Mouse (Mus musculus) kidney, embryonic 15.5 days (tissue): ENCODE measurements around the gene Ifng. TPM values are rescaled to one million over a fixed set of nuclear protein-coding genes. Genes with fewer than 3 reads are reported as not detected.

Experiments used
- ATAC-seq: fragments of 200-750 bp; cut with Nextera tagmentation; replicated peaks from 2 replicates; pipeline ENCODE4 v1.8.0; 2017; ENCODE audit warnings: moderate TSS enrichment; ENCODE audit not compliant: low FRiP score
- H3K27ac ChIP-seq: fragments of 300-500 bp; sonication (generic); 2 replicates; pipeline ENCODE4 v1.5.1; 2015; ENCODE audit warnings: mild to moderate bottlenecking, inconsistent platforms
- H3K27me3 ChIP-seq: fragments of 300-500 bp; sonication (generic); 2 replicates; pipeline ENCODE4 v1.6.1; 2015; ENCODE audit warnings: inconsistent platforms
- H3K36me3 ChIP-seq: fragments of 300-500 bp; sonication (generic); 2 replicates; pipeline ENCODE4 v1.6.1; 2015; ENCODE audit warnings: inconsistent platforms
- H3K4me1 ChIP-seq: fragments of 300-500 bp; sonication (generic); 2 replicates; pipeline ENCODE4 v1.6.1; 2015; ENCODE audit warnings: inconsistent platforms
- H3K4me2 ChIP-seq: fragments of 300-500 bp; sonication (generic); 2 replicates; pipeline ENCODE4 v1.6.1; 2015; ENCODE audit warnings: moderate library complexity, mild to moderate bottlenecking, inconsistent platforms
- H3K4me3 ChIP-seq: fragments of 300-500 bp; sonication (generic); replicated peaks from 2 replicates; pipeline ENCODE4 v1.5.1; 2015; ENCODE audit warnings: mild to moderate bottlenecking, inconsistent platforms
- H3K9ac ChIP-seq: fragments of 300-500 bp; sonication (generic); 2 replicates; pipeline ENCODE4 v1.6.1; 2015; ENCODE audit warnings: mild to moderate bottlenecking, inconsistent platforms
- H3K9me3 ChIP-seq: fragments of 300-500 bp; sonication (generic); replicated peaks from 2 replicates; pipeline ENCODE4 v1.6.1; 2016; ENCODE audit warnings: inconsistent platforms
- WGBS: fragments of 180-500 bp; shearing (Covaris S2); methylation state at CpG from one replicate; pipeline ENCODE4 v1.1.7; 2015; ENCODE audit warnings: mixed read lengths; 5-methylcytosine and 5-hydroxymethylcytosine counted together
- polyA plus RNA-seq: library from polyadenylated mRNA; unstranded; fragments of >200 nt; fragmentation: Nextera tagmentation; extraction: Ambion mirVana; gene quantifications from 2 replicates; pipeline ENCODE4 v1.2.1, GENCODE M21; 2015

Gene Ifng
- polyA plus RNA-seq, 1 experiment from 2014 or later: not detected

GRCm38 (mm10) chr10:118495362-118495761 is 54.5 kb downstream of the Ifng start:
- WGBS: 58% methylated on average over 1 of the region's 1 CpGs
- no peaks in the 10 kb centered on the region for H3K36me3 ChIP-seq
- no peaks in the 10 kb centered on the region for H3K4me1 ChIP-seq
- no peak overlapping the region for H3K4me2 ChIP-seq
- no peaks in the 10 kb centered on the region for H3K9me3 ChIP-seq
- H3K9ac ChIP-seq: no peak overlapping the region
- H3K4me3 ChIP-seq: no peak overlapping the region
- no peaks in the 10 kb centered on the region for H3K27me3 ChIP-seq
- ATAC-seq: no peak
- H3K27ac ChIP-seq: no peak overlapping the region

Other genes starting within 250 kb of the Ifng start
- gene Il22, start 236.1 kb upstream of the Ifng start, polyA plus RNA-seq: not detected in 2 replicates
- gene Gm32717, start 200.3 kb upstream of the Ifng start, polyA plus RNA-seq: not detected in 2 replicates
- not detected in 2 replicates for gene Gm32802, start 182.4 kb upstream of the Ifng start, polyA plus RNA-seq
- gene Iltifb, start 146.0 kb upstream of the Ifng start, polyA plus RNA-seq: not detected in 2 replicates
- gene Gm9040, start 114.1 kb upstream of the Ifng start, polyA plus RNA-seq: not detected in 2 replicates
- gene Gm9044, start 108.6 kb upstream of the Ifng start, polyA plus RNA-seq: not detected in 2 replicates
- gene Gm9045, start 103.2 kb upstream of the Ifng start, polyA plus RNA-seq: 0.08 and 0.10 TPM in 2 replicates
- gene Gm9046, start 97.8 kb upstream of the Ifng start, polyA plus RNA-seq: not detected in 2 replicates
- gene Gm9048, start 92.4 kb upstream of the Ifng start, polyA plus RNA-seq: not detected in 2 replicates
- gene Gm9049, start 86.9 kb upstream of the Ifng start, polyA plus RNA-seq: 0.08 and 0.10 TPM in 2 replicates